Mouse (Mus musculus) E14TG2a.4 (cell line): ENCODE measurements around the gene Cerk.

Source experiments
- CTCF ChIP-seq: conservative IDR thresholded peaks from 2 replicates; pipeline ENCODE4 v1.5.1; 2014; ENCODE audit warnings: low read length
- NANOG ChIP-seq: IDR thresholded peaks from 2 replicates; pipeline ENCODE4 v1.6.1; 2014; ENCODE audit warnings: borderline replicate concordance, low read length, mixed read lengths
- POU5F1 ChIP-seq: IDR thresholded peaks from 2 replicates; pipeline ENCODE4 v1.6.1; 2014; ENCODE audit warnings: low read length, borderline replicate concordance

- TF ChIP-seq CTCF (no peak), POU5F1 (no peak), NANOG (no peak)
Measured at GRCm38 (mm10) chr15:86231831-86232512, 46.0 kb upstream of the Cerk start.
